Mouse (Mus musculus) embryonic fibroblast, embryonic 13.5 days (primary cell): ENCODE results near the gene Ctrc. TPM values are rescaled to one million over a fixed set of nuclear protein-coding genes. Genes with fewer than 3 reads are reported as not detected.
A peak's percentile ranks its signal among the peaks of the same experiment; 100 is the strongest.

Source experiments
- H3K27ac ChIP-seq: 2 replicates; pipeline ENCODE4 v1.5.1; 2012; ENCODE audit warnings: low read length, control low read depth, inconsistent platforms; ENCODE audit not compliant: insufficient read depth
- H3K4me1 ChIP-seq: 2 replicates; pipeline ENCODE4 v1.6.1; 2011; ENCODE audit warnings: low read length; ENCODE audit not compliant: control insufficient read depth, insufficient read depth
- H3K4me3 ChIP-seq: 2 replicates; pipeline ENCODE4 v1.5.1; 2011; ENCODE audit warnings: mild to moderate bottlenecking, control low read depth, low read length; ENCODE audit not compliant: insufficient read depth
- CTCF ChIP-seq: IDR thresholded peaks from 2 replicates; pipeline ENCODE4 v1.5.1; 2011; ENCODE audit warnings: mild to moderate bottlenecking, control low read depth, low read length, moderate library complexity, borderline replicate concordance; ENCODE audit not compliant: insufficient read depth
- POLR2A ChIP-seq: IDR thresholded peaks from 2 replicates; pipeline ENCODE4 v1.6.1; 2011; ENCODE audit warnings: low read depth, mild to moderate bottlenecking, control low read depth, low read length, moderate library complexity
- polyA plus RNA-seq: library from polyadenylated mRNA; stranded (reverse); fragments of >200 nt; gene quantifications from 2 replicates; pipeline ENCODE4 v1.2.4, GENCODE M21; 2011; ENCODE audit warnings: low read depth; ENCODE audit not compliant: missing spikeins, insufficient read length

Gene Ctrc
- polyA plus RNA-seq, 1 experiment, result not detected

GRCm38 (mm10) chr4:141809850-141810464, 36.2 kb downstream of the Ctrc start:
- Histone ChIP-seq H3K4me3 (no peak overlapping the region), H3K4me1 (no peaks in the 10 kb centered on the region), H3K27ac (no peak overlapping the region)
- TF ChIP-seq CTCF (peak; percentile 88; the same call in 1 of the 2 replicates), POLR2A (no peak)

GRCm38 (mm10) chr4:141805886-141806285, 40.3 kb downstream of the Ctrc start:
- TF ChIP-seq POLR2A (no peak), CTCF (no peak)
- Histone ChIP-seq H3K4me3 (no peak overlapping the region), H3K27ac (no peak overlapping the region), H3K4me1 (no peaks in the 10 kb centered on the region)

- no peak for TF ChIP-seq POLR2A
- no peak for TF ChIP-seq CTCF
Observed at GRCm38 (mm10) chr4:141804105-141804504, 42.1 kb downstream of the Ctrc start.

GRCm38 (mm10) chr4:141797545-141797944, 48.6 kb downstream of the Ctrc start:
- TF ChIP-seq CTCF (no peak), POLR2A (no peak)
- no peaks in the 10 kb centered on the region for H3K4me1 ChIP-seq
- H3K4me3 ChIP-seq, result no peak overlapping the region

More at GRCm38 (mm10) chr4:141804105-141804504, 42.1 kb downstream of the Ctrc start:
- no peaks in the 10 kb centered on the region for H3K4me1 ChIP-seq
- no peak overlapping the region for H3K27ac ChIP-seq
- H3K4me3 ChIP-seq, result no peak overlapping the region

GRCm38 (mm10) chr4:141796954-141797353, 49.2 kb downstream of the Ctrc start:
- no peaks in the 10 kb centered on the region for H3K4me1 ChIP-seq
- H3K27ac ChIP-seq, result no peak overlapping the region
- TF ChIP-seq CTCF, result no peak
- no peak for TF ChIP-seq POLR2A
- H3K4me3 ChIP-seq, result no peak overlapping the region

More at GRCm38 (mm10) chr4:141797545-141797944, 48.6 kb downstream of the Ctrc start:
- H3K27ac ChIP-seq, result no peak overlapping the region

- TF ChIP-seq CTCF, result no peak
- TF ChIP-seq POLR2A, result no peak
- H3K4me1 ChIP-seq, result no peaks in the 10 kb centered on the region
- H3K27ac ChIP-seq, result no peak overlapping the region
- H3K4me3 ChIP-seq, result no peak overlapping the region
Observed at GRCm38 (mm10) chr4:141796356-141796755, 49.8 kb downstream of the Ctrc start.

GRCm38 (mm10) chr4:141794152-141794535, 52.0 kb downstream of the Ctrc start:
- no peak for TF ChIP-seq CTCF
- TF ChIP-seq POLR2A, result no peak
- Histone ChIP-seq H3K4me3 (peak overlapping the region; percentile 93), H3K4me1 (no peaks in the 10 kb centered on the region), H3K27ac (peak overlapping the region; percentile 89)

GRCm38 (mm10) chr4:141793282-141794151, 52.6 kb downstream of the Ctrc start, which contains the start of gene Casp9:
TSS of gene Casp9 (plus strand) at chr4:141793612.
- TF ChIP-seq CTCF (no peak), POLR2A (peak; percentile 89)
- Histone ChIP-seq H3K4me3 (peak within 1 kb of the TSS; percentile 93), H3K27ac (peak within 1 kb of the TSS; percentile 97), H3K4me1 (no peaks in the 10 kb centered on the region)

GRCm38 (mm10) chr4:141792554-141793281, 53.4 kb downstream of the Ctrc start:
- TF ChIP-seq CTCF (no peak), POLR2A (no peak)
- Histone ChIP-seq H3K4me1 (no peaks in the 10 kb centered on the region), H3K4me3 (0 out of 2 replicates have a peak overlapping the region, but pooled peaks have one; percentile 5), H3K27ac (peak overlapping the region; percentile 97)
